Mouse (Mus musculus) olfactory bulb, adult 2 months (tissue): ENCODE measurements at regions not wholly inside any gene's neighbourhood (a gene's known extent, or its start where the extent isn't known, plus 50 kb on each side); places are given as distances from the start of the nearest gene placed in this dataset.

ENCODE experiments used
- CTCF ChIP-seq: fragments of 200-500 bp; IDR thresholded peaks from 2 replicates; pipeline ENCODE4 v1.5.1; 2012; ENCODE audit warnings: low read depth, mild to moderate bottlenecking, low read length, moderate library complexity; ENCODE audit not compliant: insufficient read depth
- POLR2A ChIP-seq: fragments of 200-500 bp; IDR thresholded peaks from 2 replicates; pipeline ENCODE4 v1.6.1; 2012; ENCODE audit warnings: mild to moderate bottlenecking, low read depth, low read length, moderate library complexity; ENCODE audit not compliant: insufficient read depth

DNA sequence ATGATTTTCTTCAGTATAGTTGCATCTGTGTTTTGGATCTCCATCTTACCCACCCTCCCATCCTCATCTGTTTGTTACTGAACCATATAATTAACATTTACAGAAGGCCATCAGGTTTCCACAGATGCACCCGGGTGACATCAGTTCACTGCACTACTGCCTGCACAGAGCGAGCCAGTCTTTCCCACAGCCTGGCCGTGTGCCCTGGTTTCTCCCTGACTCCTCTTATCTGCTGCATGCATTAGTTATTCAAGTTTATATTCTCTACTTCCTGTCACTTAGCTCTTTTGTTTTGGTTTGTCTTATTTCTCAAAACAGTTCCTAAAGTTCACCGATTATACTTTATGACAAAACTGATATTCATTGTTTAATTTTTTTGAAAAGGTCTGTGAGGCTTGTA is 113.1 kb upstream of the Adarb2 start:
- TF ChIP-seq CTCF (no peak), POLR2A (no peak)
